Comparison of ENCODE assay signal across 29 mouse cellular contexts in the genomic region with DNA sequence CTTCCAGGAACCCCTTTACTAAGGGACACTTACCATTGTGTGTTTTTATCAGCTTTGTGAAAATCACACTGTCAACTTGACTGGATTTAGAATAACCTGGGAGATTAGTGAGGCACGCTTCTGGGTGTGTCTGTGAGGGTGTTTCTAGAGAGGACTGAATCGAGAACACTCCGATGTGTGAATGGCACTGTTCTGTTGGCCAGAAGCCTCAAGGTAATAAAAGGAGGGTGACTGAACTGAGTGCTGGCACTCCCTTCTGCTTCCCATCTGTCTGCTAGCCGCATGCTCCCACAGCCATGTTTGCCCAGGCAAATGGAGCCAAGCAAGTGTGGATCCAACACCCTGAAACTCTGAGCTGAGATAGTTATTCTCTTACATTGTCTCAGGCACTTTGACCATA. TPM values are rescaled to one million over a fixed set of nuclear protein-coding genes. Genes with fewer than 3 reads are reported as not detected.
"Had no signal": no experiment of that assay in that cellular context is flagged by ENCODE, and none has a peak within 500 bp of the region (broad histone marks: within the 10 kb centered on the region; RNA-seq: fewer than 3 reads in every experiment).

No protein-coding gene starts in this region.

- H3K9me3 ChIP-seq: embryonic facial prominence, embryonic 12.5 days; embryonic facial prominence, embryonic 13.5 days; embryonic facial prominence, embryonic 15.5 days; forebrain, embryonic 12.5 days; forebrain, embryonic 13.5 days; forebrain, embryonic 15.5 days had no signal

- ATAC-seq: forebrain, embryonic 13.5 days; forebrain, embryonic 14.5 days; forebrain, embryonic 15.5 days; forebrain, embryonic 16.5 days; forebrain, postnatal 0 days had no signal

- H3K4me3 ChIP-seq: embryonic facial prominence, embryonic 10.5 days; embryonic facial prominence, embryonic 12.5 days; embryonic facial prominence, embryonic 13.5 days; embryonic facial prominence, embryonic 15.5 days; erythroblast, embryonic 14.5 days; forebrain, embryonic 10.5 days; forebrain, embryonic 12.5 days; forebrain, embryonic 13.5 days; forebrain, embryonic 15.5 days; gastrocnemius, adult 2 months; heart, adult 2 months had no signal

- DNase-seq: cerebellum, adult 2 months; cerebellum, adult 8-10 months; cerebellum, adult 9-10 months; cerebellum, adult 9-11 months; cerebellum, postnatal 10 days; cerebellum, postnatal 14 days; cerebellum, postnatal 25 days; cerebellum, postnatal 36 days; embryo, embryonic 11 days; forebrain, postnatal 0 days; gastrocnemius, adult 2 months; gastrocnemius, postnatal 10 days; gastrocnemius, postnatal 14 days; gastrocnemius, postnatal 25 days; gastrocnemius, postnatal 36 days; heart, adult 11 months; heart, adult 18-20 months; heart, adult 2 months had no signal

- H3K9ac ChIP-seq: embryonic facial prominence, embryonic 12.5 days; embryonic facial prominence, embryonic 13.5 days; embryonic facial prominence, embryonic 15.5 days; forebrain, embryonic 12.5 days; forebrain, embryonic 13.5 days; forebrain, embryonic 15.5 days; forebrain, postnatal 0 days had no signal

- H3K27me3 ChIP-seq: embryonic facial prominence, embryonic 12.5 days; embryonic facial prominence, embryonic 13.5 days; embryonic facial prominence, embryonic 15.5 days; forebrain, embryonic 15.5 days had no signal

- H3K27ac ChIP-seq: embryonic facial prominence, embryonic 10.5 days; embryonic facial prominence, embryonic 12.5 days; embryonic facial prominence, embryonic 13.5 days; embryonic facial prominence, embryonic 15.5 days; forebrain, embryonic 10.5 days; forebrain, embryonic 12.5 days; forebrain, embryonic 13.5 days; forebrain, embryonic 15.5 days; gastrocnemius, adult 2 months; heart, adult 2 months had no signal

- H3K4me2 ChIP-seq: embryonic facial prominence, embryonic 12.5 days; embryonic facial prominence, embryonic 13.5 days; embryonic facial prominence, embryonic 15.5 days; forebrain, embryonic 12.5 days; forebrain, embryonic 13.5 days; forebrain, embryonic 15.5 days had no signal

- H3K36me3 ChIP-seq: embryonic facial prominence, embryonic 10.5 days; embryonic facial prominence, embryonic 12.5 days; embryonic facial prominence, embryonic 13.5 days; embryonic facial prominence, embryonic 15.5 days; forebrain, embryonic 10.5 days; forebrain, embryonic 12.5 days; forebrain, embryonic 15.5 days had no signal

RNA-seq across cellular contexts. Expression of a gene that starts 47.2 kb away (rescaled TPM):
- polyA plus RNA-seq: erythroblast, embryonic 14.5 days had no signal
